Mouse (Mus musculus): Measurements from ENCODE around the gene Rmdn3.

GRCm38 (mm10) chr2:119146435-119146834 lies 10.4 kb downstream of the Rmdn3 start:
- TF ChIP-seq ZC3H11A (IDR thresholded peaks at IDR 0.05; ENCODE audit: borderline replicate concordance, low read depth, low read length) (no peak), MAFK (IDR thresholded peaks at IDR 0.05; ENCODE audit: insufficient read depth, low read depth, low read length) (no peak)

Data from ES-E14 (cell line).